Mouse (Mus musculus): ENCODE results near the gene Ncapd3. TPM values are rescaled to one million over a fixed set of nuclear protein-coding genes. Genes with fewer than 3 reads are reported as not detected.

Ncapd3 gene
- polyA plus RNA-seq, 2 experiments: 33.7 to 40.1 TPM

- TF ChIP-seq EP300 (IDR thresholded peaks at IDR 0.05; ENCODE audit: low read depth) (no peak), CTCF (IDR thresholded peaks at IDR 0.05; ENCODE audit: low read depth) (no peak)
- H3K9me3 ChIP-seq (ENCODE audit: control insufficient read depth, low read length): no peaks in the 10 kb centered on the region
- H3K27ac ChIP-seq: peak overlapping the region; percentile 52
- peak; percentile 26 for ATAC-seq (ENCODE audit: insufficient read depth)
- H3K9ac ChIP-seq (replicated peaks): peak overlapping the region; percentile 91
- H3K36me3 ChIP-seq (replicated peaks; ENCODE audit: control insufficient read depth, insufficient read depth, low read depth): no peaks in the 10 kb centered on the region; the same call in 1 of the 2 replicates
- no peaks in the 10 kb centered on the region for H3K27me3 ChIP-seq (ENCODE audit: control insufficient read depth, insufficient read depth, low read length)
- H3K4me1 ChIP-seq (replicated peaks; ENCODE audit: control insufficient read depth in 2 of 2, insufficient read depth in 2 of 2, low read length in 1 of 2): peaks cover 19 to 21% of the 10 kb centered on the region in 2 experiments; a peak in 3 of 4 replicates
- H3K4me2 ChIP-seq (ENCODE audit: low read depth): peak overlapping the region; percentile 89
- H3K4me3 ChIP-seq (ENCODE audit: insufficient read depth in 1 of 2, low read depth in 2 of 2, low read length in 2 of 2): peak overlapping the region; percentile 85 to 93
- WGBS (ENCODE audit: insufficient replicate concordance): under 1% methylated on average over 17 of the region's 17 CpGs
- DNase-seq (ENCODE audit: low read depth in 3 of 3, low spot score in 3 of 3): no peak
These were observed 757 bp downstream of the Ncapd3 start for GRCm38 (mm10) chr9:27030763-27031100.

- H3K4me3 ChIP-seq (ENCODE audit: insufficient read depth in 1 of 2, low read depth in 2 of 2, low read length in 2 of 2): no peak overlapping the region
- WGBS (ENCODE audit: insufficient replicate concordance): 80% methylated on average over 5 of the region's 5 CpGs
- H3K27me3 ChIP-seq (ENCODE audit: control insufficient read depth, insufficient read depth, low read length): no peaks in the 10 kb centered on the region
- DNase-seq (ENCODE audit: low read depth in 3 of 3, low spot score in 3 of 3) (no peak), ATAC-seq (ENCODE audit: insufficient read depth) (no peak)
- peaks cover 91% of the 10 kb centered on the region for H3K36me3 ChIP-seq (replicated peaks; ENCODE audit: control insufficient read depth, insufficient read depth, low read depth)
- no peaks in the 10 kb centered on the region for H3K4me1 ChIP-seq (replicated peaks; ENCODE audit: control insufficient read depth in 2 of 2, insufficient read depth in 2 of 2, low read length in 1 of 2)
- no peak overlapping the region for H3K9ac ChIP-seq (replicated peaks)
- TF ChIP-seq EP300 (IDR thresholded peaks at IDR 0.05; ENCODE audit: low read depth) (no peak), CTCF (IDR thresholded peaks at IDR 0.05; ENCODE audit: low read depth) (no peak)
- no peaks in the 10 kb centered on the region for H3K9me3 ChIP-seq (ENCODE audit: control insufficient read depth, low read length)
- no peak overlapping the region for H3K4me2 ChIP-seq (ENCODE audit: low read depth)
- no peak overlapping the region for H3K27ac ChIP-seq
These were observed 13.9 kb downstream of the Ncapd3 start for GRCm38 (mm10) chr9:27043892-27044291.

- Histone ChIP-seq H3K9me3 (ENCODE audit: control insufficient read depth, low read length) (no peaks in the 10 kb centered on the region), H3K27me3 (ENCODE audit: control insufficient read depth, insufficient read depth, low read length) (no peaks in the 10 kb centered on the region), H3K4me2 (ENCODE audit: low read depth) (no peak overlapping the region), H3K36me3 (replicated peaks; ENCODE audit: control insufficient read depth, insufficient read depth, low read depth) (peaks cover 86% of the 10 kb centered on the region), H3K27ac (no peak overlapping the region), H3K4me3 (ENCODE audit: insufficient read depth in 1 of 2, low read depth in 2 of 2, low read length in 2 of 2) (no peak overlapping the region), H3K4me1 (replicated peaks; ENCODE audit: control insufficient read depth in 2 of 2, insufficient read depth in 2 of 2, low read length in 1 of 2) (no peaks in the 10 kb centered on the region), H3K9ac (replicated peaks) (no peak overlapping the region)
- TF ChIP-seq CTCF (IDR thresholded peaks at IDR 0.05; ENCODE audit: low read depth): no peak
- TF ChIP-seq EP300 (IDR thresholded peaks at IDR 0.05; ENCODE audit: low read depth): no peak
- DNase-seq (ENCODE audit: low read depth in 3 of 3, low spot score in 3 of 3): no peak
- WGBS (ENCODE audit: insufficient replicate concordance): 86% methylated on average over 2 of the region's 2 CpGs
- no peak for ATAC-seq (ENCODE audit: insufficient read depth)
These were observed 19.5 kb downstream of the Ncapd3 start for GRCm38 (mm10) chr9:27049492-27049891.

- no peaks in the 10 kb centered on the region for H3K9me3 ChIP-seq (ENCODE audit: control insufficient read depth, low read length)
- no peak overlapping the region for H3K4me2 ChIP-seq (ENCODE audit: low read depth)
- WGBS (ENCODE audit: insufficient replicate concordance): 88% methylated on average over 5 of the region's 5 CpGs
- H3K27ac ChIP-seq: no peak overlapping the region
- no peak for TF ChIP-seq EP300 (IDR thresholded peaks at IDR 0.05; ENCODE audit: low read depth)
- TF ChIP-seq CTCF (IDR thresholded peaks at IDR 0.05; ENCODE audit: low read depth): no peak
- peaks cover 74% of the 10 kb centered on the region for H3K36me3 ChIP-seq (replicated peaks; ENCODE audit: control insufficient read depth, insufficient read depth, low read depth)
- H3K4me3 ChIP-seq (ENCODE audit: insufficient read depth in 1 of 2, low read depth in 2 of 2, low read length in 2 of 2): no peak overlapping the region
- H3K4me1 ChIP-seq (replicated peaks; ENCODE audit: control insufficient read depth in 2 of 2, insufficient read depth in 2 of 2, low read length in 1 of 2): no peaks in the 10 kb centered on the region
- H3K9ac ChIP-seq (replicated peaks): no peak overlapping the region
- ATAC-seq (ENCODE audit: insufficient read depth) (no peak), DNase-seq (ENCODE audit: low read depth in 3 of 3, low spot score in 3 of 3) (no peak)
- no peaks in the 10 kb centered on the region for H3K27me3 ChIP-seq (ENCODE audit: control insufficient read depth, insufficient read depth, low read length)
These were observed 28.4 kb downstream of the Ncapd3 start for GRCm38 (mm10) chr9:27058341-27058740.

GRCm38 (mm10) chr9:27070895-27071294, 40.9 kb downstream of the Ncapd3 start:
- TF ChIP-seq CTCF (IDR thresholded peaks at IDR 0.05; ENCODE audit: low read depth) (no peak), EP300 (IDR thresholded peaks at IDR 0.05; ENCODE audit: low read depth) (no peak)
- Histone ChIP-seq H3K4me1 (replicated peaks; ENCODE audit: control insufficient read depth in 2 of 2, insufficient read depth in 2 of 2, low read length in 1 of 2) (no peaks in the 10 kb centered on the region), H3K27me3 (ENCODE audit: control insufficient read depth, insufficient read depth, low read length) (no peaks in the 10 kb centered on the region), H3K27ac (no peak overlapping the region), H3K9me3 (ENCODE audit: control insufficient read depth, low read length) (no peaks in the 10 kb centered on the region), H3K9ac (replicated peaks) (no peak overlapping the region), H3K4me2 (ENCODE audit: low read depth) (no peak overlapping the region), H3K36me3 (replicated peaks; ENCODE audit: control insufficient read depth, insufficient read depth, low read depth) (peaks cover 88% of the 10 kb centered on the region), H3K4me3 (ENCODE audit: insufficient read depth in 1 of 2, low read depth in 2 of 2, low read length in 2 of 2) (no peak overlapping the region)
- ATAC-seq (ENCODE audit: insufficient read depth) (no peak), DNase-seq (ENCODE audit: low read depth in 3 of 3, low spot score in 3 of 3) (no peak)
- 89% methylated on average over 4 of the region's 4 CpGs for WGBS (ENCODE audit: insufficient replicate concordance)

Measured in liver, embryonic 14.5 days (tissue).